Mouse (Mus musculus) 3T3-L1 (cell line): ENCODE data around the gene Mb.
A peak's percentile ranks its signal among the peaks of the same experiment; 100 is the strongest.
"Not testable (repeated sequence)": the region's sequence is repeated elsewhere in the genome, so short reads cannot be mapped to it uniquely, and the experiment has no call there.

ENCODE experiments used
- DNase-seq: peaks from one replicate; pipeline ENCODE4 v3.0.0-alpha.2; 2015; ENCODE audit warnings: low read depth, low spot score

The Mb gene

GRCm38 (mm10) chr15:77065259-77065852 is 14.9 kb upstream of the Mb start:
- no peak for DNase-seq

- DNase-seq, result no peak
Observed at GRCm38 (mm10) chr15:77062746-77063145, 12.3 kb upstream of the Mb start.

GRCm38 (mm10) chr15:77059416-77059815 is 8.9 kb upstream of the Mb start:
- not testable (repeated sequence) for DNase-seq

GRCm38 (mm10) chr15:77058566-77058965 is 8.1 kb upstream of the Mb start:
- peak; percentile 82 for DNase-seq

- no peak for DNase-seq
Observed at GRCm38 (mm10) chr15:77056791-77057051, 6.3 kb upstream of the Mb start.

- no peak for DNase-seq
Observed at GRCm38 (mm10) chr15:77056001-77056790, 5.7 kb upstream of the Mb start.

GRCm38 (mm10) chr15:77054611-77055175 is 4.2 kb upstream of the Mb start:
- no peak for DNase-seq

- no peak for DNase-seq
Observed at GRCm38 (mm10) chr15:77053021-77053420, 2.6 kb upstream of the Mb start.

GRCm38 (mm10) chr15:77052176-77052575 is 1.7 kb upstream of the Mb start:
- no peak for DNase-seq

GRCm38 (mm10) chr15:77045609-77046008 is 4.9 kb downstream of the Mb start:
- DNase-seq, result no peak

GRCm38 (mm10) chr15:77044597-77045320 is 5.7 kb downstream of the Mb start, which contains the start of gene Apol6:
TSS of gene Apol6 (plus strand) at chr15:77044729.
- DNase-seq, result peak; percentile 46

- no peak for DNase-seq
Observed at GRCm38 (mm10) chr15:77040784-77041183, 9.7 kb downstream of the Mb start.

- DNase-seq, result no peak
Observed at GRCm38 (mm10) chr15:77039211-77039700, 11.2 kb downstream of the Mb start.

- DNase-seq, result peak; percentile 94
Observed at GRCm38 (mm10) chr15:77037278-77038161, 12.9 kb downstream of the Mb start.

- no peak for DNase-seq
Observed at GRCm38 (mm10) chr15:77036989-77037277, 13.5 kb downstream of the Mb start.

GRCm38 (mm10) chr15:77036320-77036988 is 14.0 kb downstream of the Mb start:
- peak; percentile 99 for DNase-seq

GRCm38 (mm10) chr15:77035643-77036042 is 14.8 kb downstream of the Mb start:
- DNase-seq, result peak; percentile 53

- no peak for DNase-seq
Observed at GRCm38 (mm10) chr15:77034526-77034925, 15.9 kb downstream of the Mb start.

- DNase-seq, result no peak
Observed at GRCm38 (mm10) chr15:77031271-77031670, 19.2 kb downstream of the Mb start.

- peak; percentile 98 for DNase-seq
Observed at GRCm38 (mm10) chr15:77029331-77029991, 21.0 kb downstream of the Mb start.
